Mouse (Mus musculus) left cerebral cortex, adult 2 months (tissue): ENCODE measurements around the gene Mmp17. TPM values are rescaled to one million over a fixed set of nuclear protein-coding genes. Genes with fewer than 3 reads are reported as not detected.
"Not testable (repeated sequence)": the region's sequence is repeated elsewhere in the genome, so short reads cannot be mapped to it uniquely, and the experiment has no call there.

Source experiments
- DNase-seq, 2 experiments: peaks; one replicate each; pipeline ENCODE4 v3.0.0; 2021 to 2022; ENCODE audit warnings: low spot score in 2 of 2, mixed read lengths in 1 of 2; ENCODE audit errors: extremely low spot score in 1 of 2
- H3K27ac ChIP-seq: fragments of 200-600 bp; 2 replicates; pipeline ENCODE4 v1.8.1; 2022
- H3K4me3 ChIP-seq: fragments of 200-600 bp; 2 replicates; pipeline ENCODE4 v1.8.1; 2022
- CTCF ChIP-seq: fragments of 200-600 bp; IDR thresholded peaks from 2 replicates; pipeline ENCODE4 v1.8.1; 2022; ENCODE audit warnings: antibody characterized with exemption, mild to moderate bottlenecking, moderate library complexity
- intact Hi-C: fragments of 180-260 bp; cut with DNase I; formaldehyde crosslinking; loops from one replicate; pipeline ENCODE4 v1.15.1; 2025
- total RNA-seq, 2 experiments: library from RNA; stranded (reverse); gene quantifications; 2 replicates each; pipeline ENCODE4 v1.2.3; 2021

Mmp17 gene
- total RNA-seq, 2 experiments from 2014 or later: 107 to 113 TPM

DNA sequence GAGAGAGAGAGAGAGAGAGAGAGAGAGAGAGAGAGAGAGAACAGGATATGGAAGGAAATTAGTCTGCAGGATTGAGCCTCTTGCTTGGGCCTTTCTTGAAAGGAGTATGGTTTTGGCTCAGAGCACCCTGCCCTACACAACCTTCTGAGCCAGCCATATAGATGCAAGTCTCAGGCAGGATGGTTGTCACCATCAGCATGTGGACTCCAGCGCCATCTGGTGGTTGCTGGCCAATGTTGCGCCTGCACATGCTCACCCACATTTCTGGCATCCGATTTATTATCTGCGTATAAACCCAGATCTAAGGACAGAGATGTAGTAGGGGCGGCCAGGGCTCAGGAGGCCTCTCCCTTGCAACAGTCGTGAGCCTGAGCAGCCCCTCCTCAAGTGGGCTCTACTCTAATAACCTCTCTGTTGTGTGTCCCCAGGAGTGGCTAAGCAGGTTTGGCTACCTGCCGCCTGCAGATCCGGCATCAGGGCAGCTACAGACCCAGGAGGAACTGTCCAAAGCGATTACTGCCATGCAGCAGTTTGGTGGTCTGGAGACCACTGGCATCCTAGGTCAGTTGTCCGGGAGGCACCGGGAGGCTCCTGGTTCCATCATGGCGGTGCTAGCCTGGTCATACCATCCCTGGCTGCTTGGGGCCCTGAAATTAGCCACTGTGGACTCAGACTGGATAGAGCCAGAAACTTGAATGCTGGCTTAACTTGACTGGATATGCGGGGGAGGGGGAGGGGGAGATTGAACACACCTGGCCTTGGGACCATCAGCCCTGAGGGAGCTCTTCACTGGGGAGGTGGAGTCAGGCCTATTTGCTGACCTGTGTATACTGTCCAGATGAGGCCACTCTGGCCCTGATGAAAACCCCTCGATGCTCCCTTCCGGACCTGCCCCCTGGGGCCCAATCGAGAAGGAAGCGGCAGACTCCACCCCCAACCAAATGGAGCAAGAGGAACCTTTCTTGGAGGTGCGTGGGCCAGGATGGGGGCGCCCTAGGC, 10.4 kb downstream of the Mmp17 start:
- no peak overlapping the region for H3K27ac ChIP-seq

GRCm38 (mm10) chr5:129602071-129602487, 18.1 kb downstream of the Mmp17 start:
- peak in 1 of 2 experiments; percentile 44 for DNase-seq
- Histone ChIP-seq H3K4me3 (no peak overlapping the region), H3K27ac (no peak overlapping the region)
- intact Hi-C loops: no loop called here
- peak; percentile 63 for TF ChIP-seq CTCF

More for the DNA sequence above, 10.4 kb downstream of the Mmp17 start:
- TF ChIP-seq CTCF: peak; percentile 96
- no peak overlapping the region for H3K4me3 ChIP-seq
- DNase-seq: peak; percentile 83 to 93
- intact Hi-C loops: loop anchor here (2.0 kb wide), 2 partner anchors 262 to 416 kb away; no protein-coding TSS in a partner anchor

- intact Hi-C loops: no loop called here
Measured at GRCm38 (mm10) chr5:129607476-129607875, 23.5 kb downstream of the Mmp17 start.

GRCm38 (mm10) chr5:129611060-129611459, 27.1 kb downstream of the Mmp17 start:
- Histone ChIP-seq H3K27ac (no peak overlapping the region), H3K4me3 (no peak overlapping the region)
- peak; percentile 68 to 78 for DNase-seq
- TF ChIP-seq CTCF: peak; percentile 84
- intact Hi-C loops: loop anchor here (2.0 to 5.0 kb wide), 2 partner anchors 108 to 131 kb away; no protein-coding TSS in a partner anchor

More at GRCm38 (mm10) chr5:129607476-129607875, 23.5 kb downstream of the Mmp17 start:
- no peak for DNase-seq
- TF ChIP-seq CTCF: no peak
- Histone ChIP-seq H3K27ac (no peak overlapping the region), H3K4me3 (no peak overlapping the region)

DNA sequence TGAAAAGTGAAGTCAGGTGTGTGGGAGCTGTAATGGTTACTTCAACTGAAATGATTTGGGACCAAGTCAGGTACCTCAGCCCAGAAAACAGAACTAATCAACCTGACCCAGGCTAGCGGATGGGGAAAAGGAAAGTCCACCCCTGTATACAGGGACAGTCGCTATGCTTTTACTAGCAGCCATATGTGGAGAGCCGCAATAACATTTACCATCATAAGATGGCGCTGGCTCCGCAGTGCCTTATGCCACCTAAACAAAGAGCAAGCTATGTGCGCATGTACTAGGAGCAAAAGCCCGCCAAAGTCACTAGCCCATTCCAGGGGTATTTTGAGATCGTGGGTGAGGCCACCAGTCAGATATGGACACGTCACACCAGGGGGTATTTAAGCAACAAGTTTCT, 36.6 kb downstream of the Mmp17 start:
- H3K27ac ChIP-seq, DNase-seq, H3K4me3 ChIP-seq, intact Hi-C loops: not testable (repeated sequence)
- peak; percentile 31 for TF ChIP-seq CTCF

GRCm38 (mm10) chr5:129621361-129621760, 37.4 kb downstream of the Mmp17 start:
- Histone ChIP-seq H3K4me3 (no peak overlapping the region), H3K27ac (no peak overlapping the region)
- no peak for DNase-seq
- no peak for TF ChIP-seq CTCF
- intact Hi-C loops: no loop called here

- no peak overlapping the region for H3K4me3 ChIP-seq
- DNase-seq: no peak
Measured at GRCm38 (mm10) chr5:129626099-129626498, 42.1 kb downstream of the Mmp17 start.

DNA sequence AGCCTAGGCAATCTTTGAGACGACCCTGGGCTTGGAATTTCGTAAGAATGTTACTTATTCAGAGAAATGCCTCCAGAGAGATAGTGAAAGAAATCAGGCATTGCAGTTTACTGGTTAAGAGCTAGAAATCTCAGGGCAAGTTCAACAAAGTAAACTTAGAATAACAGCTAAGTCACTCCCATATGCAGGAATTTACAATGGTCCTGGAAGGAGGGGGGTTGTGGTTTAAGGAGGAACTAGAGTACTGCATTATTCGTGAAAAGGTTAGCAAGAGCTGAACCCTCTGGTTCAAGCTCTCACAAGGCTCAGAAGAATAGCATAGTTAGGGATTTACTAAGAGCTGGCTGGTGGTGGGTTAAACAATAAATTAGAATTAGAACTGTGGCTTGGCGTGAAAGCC, 42.6 kb downstream of the Mmp17 start:
- DNase-seq, intact Hi-C loops, H3K4me3 ChIP-seq, H3K27ac ChIP-seq: not testable (repeated sequence)

More at GRCm38 (mm10) chr5:129626099-129626498, 42.1 kb downstream of the Mmp17 start:
- H3K27ac ChIP-seq: no peak overlapping the region
- no peak for TF ChIP-seq CTCF
- intact Hi-C loops: no loop called here

DNA sequence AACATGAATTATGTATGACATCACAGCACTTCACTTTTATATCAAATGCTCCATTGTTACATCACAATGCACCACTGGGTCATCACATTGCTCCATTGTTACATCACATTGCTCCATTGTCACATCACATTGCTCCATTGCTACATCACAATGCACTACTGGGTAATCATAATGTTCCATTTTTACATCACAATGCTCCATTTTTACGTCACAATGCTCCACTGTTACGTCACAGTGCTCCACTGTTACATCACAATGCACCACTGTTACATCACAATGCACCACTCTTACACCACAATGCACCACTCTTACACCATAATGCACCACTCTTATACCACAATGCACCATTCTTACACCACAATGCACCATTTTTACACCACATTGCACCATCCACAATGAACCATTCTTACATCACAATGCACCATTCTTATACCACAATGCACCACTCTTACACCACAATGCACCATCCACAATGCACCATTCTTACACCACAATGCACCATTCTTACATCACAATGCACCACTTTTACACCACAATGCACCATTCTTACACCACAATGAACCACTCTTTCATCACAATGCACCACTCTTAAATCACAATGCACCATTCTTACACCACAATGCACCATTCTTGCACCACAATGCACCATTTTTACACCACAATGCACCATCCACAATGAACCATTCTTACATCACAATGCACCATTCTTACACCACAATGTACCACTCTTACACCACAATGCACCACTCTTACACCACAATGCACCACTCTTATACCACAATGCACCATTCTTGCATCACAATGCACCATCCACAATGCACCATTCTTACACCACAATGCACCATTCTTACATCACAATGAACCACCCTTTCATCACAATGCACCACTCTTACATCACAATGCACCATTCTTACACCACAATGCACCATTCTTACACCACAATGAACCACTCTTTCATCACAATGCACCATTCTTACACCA, 48.6 kb downstream of the Mmp17 start:
- H3K4me3 ChIP-seq, H3K27ac ChIP-seq, DNase-seq, intact Hi-C loops: not testable (repeated sequence)

DNA sequence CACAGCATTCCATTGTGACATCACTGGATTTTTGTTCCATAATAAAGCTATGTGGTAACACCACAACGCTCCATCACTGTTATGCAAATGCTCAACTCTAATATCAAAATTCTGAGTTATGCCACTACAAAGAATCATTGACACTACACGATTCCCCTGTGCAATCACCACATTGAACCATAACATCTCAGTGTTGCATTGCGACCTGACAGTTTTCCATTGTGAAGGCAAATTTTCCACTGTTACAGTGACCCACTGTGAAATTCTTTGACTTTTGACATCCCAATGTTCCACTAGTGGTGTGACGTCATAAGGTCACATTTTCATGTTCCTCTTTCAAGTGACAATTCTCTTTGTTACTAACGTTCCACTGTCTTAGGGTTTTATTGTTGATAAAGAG, 66.9 kb downstream of the Mmp17 start:
- no peak for TF ChIP-seq CTCF
- no peak overlapping the region for H3K4me3 ChIP-seq
- H3K27ac ChIP-seq: no peak overlapping the region
- intact Hi-C loops: no loop called here
- DNase-seq: no peak

GRCm38 (mm10) chr5:129657016-129657415, 73.0 kb downstream of the Mmp17 start:
- no peak overlapping the region for H3K4me3 ChIP-seq
- TF ChIP-seq CTCF: no peak
- intact Hi-C loops: no loop called here
- no peak for DNase-seq
- H3K27ac ChIP-seq: no peak overlapping the region
